Mouse (Mus musculus) cortical plate, adult 2 months (tissue): ENCODE measurements around the gene Dgkh. TPM values are rescaled to one million over a fixed set of nuclear protein-coding genes. Genes with fewer than 3 reads are reported as not detected.

ENCODE experiments used
- H3K27ac ChIP-seq: fragments of 200-500 bp; 2 replicates; pipeline ENCODE4 v1.5.1; 2012; ENCODE audit warnings: low read length, control low read depth, inconsistent platforms; ENCODE audit not compliant: insufficient read depth
- H3K4me1 ChIP-seq: fragments of 200-500 bp; 2 replicates; pipeline ENCODE4 v1.6.1; 2011; ENCODE audit warnings: low read length; ENCODE audit not compliant: control insufficient read depth, insufficient read depth
- H3K4me3 ChIP-seq: fragments of 200-500 bp; 2 replicates; pipeline ENCODE4 v1.5.1; 2011; ENCODE audit warnings: mild to moderate bottlenecking, low read length, control low read depth; ENCODE audit not compliant: insufficient read depth
- CTCF ChIP-seq: fragments of 200-500 bp; IDR thresholded peaks from 2 replicates; pipeline ENCODE4 v1.5.1; 2011; ENCODE audit warnings: mild to moderate bottlenecking, control low read depth, low read length; ENCODE audit not compliant: insufficient read depth; ENCODE audit errors: extremely low read depth
- POLR2A ChIP-seq: fragments of 200-500 bp; IDR thresholded peaks from 2 replicates; pipeline ENCODE4 v1.6.1; 2011; ENCODE audit warnings: mild to moderate bottlenecking, low read length, control low read depth; ENCODE audit not compliant: insufficient read depth; ENCODE audit errors: extremely low read depth
- polyA plus RNA-seq: library from polyadenylated mRNA; depleted of rRNA; stranded (reverse); fragments of >200 nt; gene quantifications from 2 replicates; pipeline ENCODE4 v1.2.3, GENCODE M21; 2012

Dgkh gene
- polyA plus RNA-seq, 1 experiment: 18.4 TPM

- no peak overlapping the region for H3K4me3 ChIP-seq
- no peak for TF ChIP-seq CTCF
- no peak for TF ChIP-seq POLR2A
- H3K4me1 ChIP-seq: no peaks in the 10 kb centered on the region
- H3K27ac ChIP-seq: no peak overlapping the region
These were observed 45.9 kb downstream of the Dgkh start for GRCm38 (mm10) chr14:78686701-78687100.

GRCm38 (mm10) chr14:78684171-78684570 is 48.4 kb downstream of the Dgkh start:
- TF ChIP-seq CTCF (no peak), POLR2A (no peak)
- Histone ChIP-seq H3K27ac (no peak overlapping the region), H3K4me1 (no peaks in the 10 kb centered on the region)

GRCm38 (mm10) chr14:78678981-78679380 is 53.6 kb downstream of the Dgkh start:
- peaks cover 2% of the 10 kb centered on the region; the same call in 1 of the 2 replicates for H3K4me1 ChIP-seq
- TF ChIP-seq POLR2A (no peak), CTCF (no peak)
- H3K4me3 ChIP-seq: no peak overlapping the region
- no peak overlapping the region for H3K27ac ChIP-seq

More at GRCm38 (mm10) chr14:78684171-78684570, 48.4 kb downstream of the Dgkh start:
- no peak overlapping the region for H3K4me3 ChIP-seq

GRCm38 (mm10) chr14:78677852-78678588 is 54.6 kb downstream of the Dgkh start:
- no peak for TF ChIP-seq CTCF
- 0 out of 2 replicates have a peak, but pooled peaks have one; percentile 31 for TF ChIP-seq POLR2A
- Histone ChIP-seq H3K27ac (no peak overlapping the region), H3K4me3 (no peak overlapping the region), H3K4me1 (peaks cover 2% of the 10 kb centered on the region; the same call in 1 of the 2 replicates)

- Histone ChIP-seq H3K4me3 (no peak overlapping the region), H3K4me1 (peaks cover 2% of the 10 kb centered on the region; the same call in 1 of the 2 replicates), H3K27ac (no peak overlapping the region)
- peak; percentile 55 for TF ChIP-seq CTCF
- TF ChIP-seq POLR2A: no peak
These were observed 56.1 kb downstream of the Dgkh start for GRCm38 (mm10) chr14:78676457-78676856.

- peaks cover 2% of the 10 kb centered on the region; the same call in 1 of the 2 replicates for H3K4me1 ChIP-seq
- TF ChIP-seq POLR2A: no peak
- no peak for TF ChIP-seq CTCF
- H3K27ac ChIP-seq: no peak overlapping the region
- no peak overlapping the region for H3K4me3 ChIP-seq
These were observed 58.0 kb downstream of the Dgkh start for GRCm38 (mm10) chr14:78674606-78675005.

GRCm38 (mm10) chr14:78669986-78670385 is 62.6 kb downstream of the Dgkh start:
- peaks cover 2% of the 10 kb centered on the region; the same call in 1 of the 2 replicates for H3K4me1 ChIP-seq
- no peak overlapping the region for H3K27ac ChIP-seq
- TF ChIP-seq CTCF (peak; percentile 46), POLR2A (no peak)
- no peak overlapping the region for H3K4me3 ChIP-seq

GRCm38 (mm10) chr14:78668291-78668690 is 64.3 kb downstream of the Dgkh start:
- no peak overlapping the region for H3K4me3 ChIP-seq
- peak; percentile 95 for TF ChIP-seq CTCF
- TF ChIP-seq POLR2A: no peak
- no peak overlapping the region for H3K27ac ChIP-seq

GRCm38 (mm10) chr14:78667763-78668162 is 64.8 kb downstream of the Dgkh start:
- Histone ChIP-seq H3K4me3 (no peak overlapping the region), H3K27ac (no peak overlapping the region), H3K4me1 (peaks cover 3% of the 10 kb centered on the region)
- TF ChIP-seq POLR2A (no peak), CTCF (no peak)

More at GRCm38 (mm10) chr14:78668291-78668690, 64.3 kb downstream of the Dgkh start:
- peaks cover 2% of the 10 kb centered on the region; the same call in 1 of the 2 replicates for H3K4me1 ChIP-seq

GRCm38 (mm10) chr14:78662641-78663040 is 69.9 kb downstream of the Dgkh start:
- no peak overlapping the region for H3K4me3 ChIP-seq
- TF ChIP-seq POLR2A: no peak
- no peak for TF ChIP-seq CTCF
- H3K27ac ChIP-seq: 0 out of 2 replicates have a peak overlapping the region, but pooled peaks have one; percentile 50
- H3K4me1 ChIP-seq: peaks cover 4% of the 10 kb centered on the region; the same call in 1 of the 2 replicates
